Mouse (Mus musculus) inflammation-experienced regulatory T-cells, adult 6 months (primary cell): ENCODE results near the gene Nags. TPM values are rescaled to one million over a fixed set of nuclear protein-coding genes. Genes with fewer than 3 reads are reported as not detected.
"Not testable (repeated sequence)": the region's sequence is repeated elsewhere in the genome, so short reads cannot be mapped to it uniquely, and the experiment has no call there.

ENCODE experiments used
- ATAC-seq: one replicate; pipeline ENCODE4 v1.8.0; 2017
- polyA plus RNA-seq, 3 experiments: library from polyadenylated mRNA; unstranded; fragments of 100-300 nt; shearing (Covaris generic); gene quantifications; one replicate each; pipeline ENCODE4 v1.2.1; 2017

Gene Nags
- polyA plus RNA-seq, 3 experiments from 2014 or later = 0.28 TPM; not detected in 2

GRCm38 (mm10) chr11:102158024-102158423 is 12.7 kb downstream of the Nags start:
- not testable (repeated sequence) for ATAC-seq

GRCm38 (mm10) chr11:102159781-102160180 is 14.5 kb downstream of the Nags start:
- no peak for ATAC-seq

DNA sequence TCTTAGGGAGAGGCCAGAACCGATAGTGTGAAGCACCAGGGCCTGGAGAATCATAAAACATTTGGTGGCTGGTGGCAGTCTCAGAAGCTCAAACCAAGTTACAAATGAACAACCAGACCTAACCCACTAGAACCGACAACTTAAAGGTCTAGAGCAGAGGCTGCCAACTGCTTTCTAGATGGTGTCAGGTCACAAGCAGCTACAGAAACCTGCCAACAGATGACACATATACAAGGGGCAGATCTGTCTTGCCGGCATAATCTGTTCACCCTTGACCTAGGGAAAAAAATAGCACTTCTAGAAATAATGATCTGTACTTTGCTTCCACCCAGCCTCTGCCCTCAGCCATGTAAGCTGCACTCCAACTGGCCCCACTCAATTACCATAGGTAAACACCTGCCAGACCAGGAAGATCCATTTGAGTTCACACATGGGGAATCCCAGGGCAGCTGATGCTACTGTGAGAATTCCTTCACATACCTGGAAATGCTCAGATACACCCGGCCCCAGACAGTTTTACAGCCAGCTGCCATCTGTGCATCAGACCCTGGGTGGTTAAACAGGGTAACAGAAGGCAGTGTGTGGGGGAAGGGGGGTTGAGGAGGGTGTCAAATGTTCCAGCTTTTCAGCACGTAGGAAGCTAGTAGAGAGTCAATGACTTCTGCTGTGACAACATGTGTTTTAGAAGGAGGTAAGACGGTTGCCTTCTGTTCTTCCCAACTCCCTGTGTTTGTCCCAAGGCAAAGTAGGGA is 20.8 kb downstream of the Nags start:
- ATAC-seq = no peak

DNA sequence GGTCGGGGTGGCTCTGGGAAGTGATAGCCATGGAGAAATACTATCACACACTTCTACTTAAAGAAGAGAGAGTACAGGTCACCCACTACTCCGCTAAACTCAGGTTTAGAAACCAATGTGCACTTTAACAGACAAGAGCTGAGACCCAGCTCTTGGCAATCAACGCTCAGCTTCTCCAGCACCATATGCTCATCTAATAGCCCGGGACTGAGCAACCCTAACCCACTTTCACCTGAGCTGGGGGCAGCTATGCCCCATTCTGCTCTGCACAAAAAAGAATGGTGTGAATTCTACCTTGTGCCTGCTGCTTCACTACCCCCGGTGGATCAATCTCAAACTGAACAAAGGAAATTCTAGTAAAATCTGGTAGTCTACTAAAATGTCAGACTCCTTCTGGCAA is 22.2 kb downstream of the Nags start:
- no peak for ATAC-seq

GRCm38 (mm10) chr11:102168689-102169088 is 23.4 kb downstream of the Nags start:
- ATAC-seq = no peak

DNA sequence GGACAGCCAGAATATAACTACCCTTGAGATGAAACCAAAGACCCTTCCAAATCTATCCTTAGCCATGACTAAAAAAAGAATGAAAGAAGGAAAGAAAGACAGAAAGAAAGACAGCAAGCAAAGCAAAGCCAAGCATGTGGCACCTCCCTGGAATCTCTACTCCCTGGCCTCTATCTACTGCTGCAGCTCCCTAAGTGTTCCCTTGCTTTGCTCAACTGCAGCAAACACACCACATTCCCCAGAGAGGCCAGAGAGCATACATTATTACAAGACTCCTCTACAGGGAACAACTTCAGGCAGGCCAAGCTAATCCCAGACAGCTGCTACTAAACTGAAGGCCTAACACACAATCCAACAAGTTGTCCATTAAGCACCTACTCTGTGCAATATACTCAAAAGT is 34.5 kb downstream of the Nags start:
- no peak for ATAC-seq

GRCm38 (mm10) chr11:102184253-102184645 is 38.9 kb downstream of the Nags start:
- ATAC-seq = no peak

DNA sequence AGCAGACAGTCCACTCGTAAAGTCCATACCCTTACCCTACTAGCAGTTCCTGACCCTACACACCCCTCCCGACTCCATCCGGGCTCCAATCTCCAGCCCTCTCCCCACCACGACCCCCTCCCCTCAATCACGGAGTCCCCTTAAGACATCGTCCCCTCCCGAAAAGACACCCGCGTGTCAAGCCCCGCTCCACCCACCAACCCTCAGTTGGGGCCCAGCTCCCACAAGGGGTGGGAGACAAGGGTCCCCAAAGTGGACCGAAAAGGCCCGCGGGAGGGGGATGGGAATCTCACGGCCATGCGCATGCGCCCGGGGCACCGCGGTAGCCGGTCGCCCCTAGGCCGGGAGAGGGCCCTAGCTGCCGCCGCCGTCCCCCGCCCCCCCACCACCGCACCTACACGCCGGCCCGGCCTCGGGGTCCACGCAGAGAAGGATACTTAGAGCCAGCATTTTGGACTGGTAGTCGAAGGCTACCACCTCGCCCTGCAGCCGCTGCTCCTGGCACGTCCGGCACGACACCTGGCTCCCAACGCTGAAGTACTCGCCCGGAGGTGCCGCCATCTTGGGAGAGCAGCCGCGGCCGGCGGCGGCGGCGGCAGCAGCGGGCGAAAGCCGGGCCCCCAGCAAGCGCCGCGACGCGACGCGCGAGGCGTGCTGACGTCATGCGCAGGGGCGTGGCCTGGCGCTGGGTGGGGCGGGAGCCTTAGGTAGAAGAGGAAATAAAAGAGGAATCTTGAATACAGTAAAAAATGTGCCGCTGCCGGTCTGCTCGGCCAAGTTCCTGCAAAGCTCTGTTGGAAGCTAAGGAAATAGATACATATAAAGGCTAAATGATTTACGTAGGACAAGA is 39.6 kb downstream of the Nags start, which contains the start of gene Lsm12:
TSS of gene Lsm12 (minus strand) at position 651 of the 850 bp plus-strand sequence.
- peak; percentile 86 for ATAC-seq

DNA sequence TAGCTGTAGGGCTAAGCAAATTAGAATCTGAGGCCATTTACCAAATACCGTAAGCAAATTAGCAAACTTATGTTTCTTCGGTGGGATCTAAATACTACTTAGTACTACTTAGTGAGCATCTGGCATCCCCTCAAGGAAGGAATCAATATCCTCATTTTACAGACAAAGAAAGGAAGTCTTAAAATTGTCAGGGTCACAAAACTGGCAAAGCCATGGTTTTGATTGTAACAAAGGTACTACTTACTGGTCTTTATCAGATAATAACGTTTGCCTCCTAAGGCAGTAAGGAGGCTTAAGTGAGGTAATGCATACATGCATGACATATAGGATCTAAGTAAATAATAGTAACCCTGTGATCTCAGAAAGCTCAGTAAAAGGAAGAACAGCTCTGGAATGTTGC is 40.4 kb downstream of the Nags start:
- no peak for ATAC-seq

- ATAC-seq = no peak
Observed at GRCm38 (mm10) chr11:102186235-102186634, 40.9 kb downstream of the Nags start.

DNA sequence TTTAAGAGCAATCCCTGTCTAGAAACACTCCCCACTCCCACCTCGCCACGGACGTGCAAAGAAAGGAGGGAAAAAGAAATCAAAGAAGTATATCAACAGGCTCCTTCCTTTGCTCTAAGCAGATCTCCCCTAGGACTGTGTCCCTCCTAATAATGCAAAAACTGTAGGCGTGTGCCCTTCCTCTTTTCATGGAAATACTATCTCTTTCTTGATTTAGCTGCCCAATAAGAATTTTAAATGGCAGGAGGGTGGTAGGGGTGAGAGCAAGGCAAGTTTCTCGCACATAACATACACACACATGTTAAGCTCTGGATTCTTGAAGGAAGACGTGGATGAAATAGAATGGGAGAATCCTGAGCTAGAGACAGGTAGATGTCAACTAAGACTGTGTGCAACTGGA is 43.7 kb downstream of the Nags start:
- ATAC-seq = no peak

DNA sequence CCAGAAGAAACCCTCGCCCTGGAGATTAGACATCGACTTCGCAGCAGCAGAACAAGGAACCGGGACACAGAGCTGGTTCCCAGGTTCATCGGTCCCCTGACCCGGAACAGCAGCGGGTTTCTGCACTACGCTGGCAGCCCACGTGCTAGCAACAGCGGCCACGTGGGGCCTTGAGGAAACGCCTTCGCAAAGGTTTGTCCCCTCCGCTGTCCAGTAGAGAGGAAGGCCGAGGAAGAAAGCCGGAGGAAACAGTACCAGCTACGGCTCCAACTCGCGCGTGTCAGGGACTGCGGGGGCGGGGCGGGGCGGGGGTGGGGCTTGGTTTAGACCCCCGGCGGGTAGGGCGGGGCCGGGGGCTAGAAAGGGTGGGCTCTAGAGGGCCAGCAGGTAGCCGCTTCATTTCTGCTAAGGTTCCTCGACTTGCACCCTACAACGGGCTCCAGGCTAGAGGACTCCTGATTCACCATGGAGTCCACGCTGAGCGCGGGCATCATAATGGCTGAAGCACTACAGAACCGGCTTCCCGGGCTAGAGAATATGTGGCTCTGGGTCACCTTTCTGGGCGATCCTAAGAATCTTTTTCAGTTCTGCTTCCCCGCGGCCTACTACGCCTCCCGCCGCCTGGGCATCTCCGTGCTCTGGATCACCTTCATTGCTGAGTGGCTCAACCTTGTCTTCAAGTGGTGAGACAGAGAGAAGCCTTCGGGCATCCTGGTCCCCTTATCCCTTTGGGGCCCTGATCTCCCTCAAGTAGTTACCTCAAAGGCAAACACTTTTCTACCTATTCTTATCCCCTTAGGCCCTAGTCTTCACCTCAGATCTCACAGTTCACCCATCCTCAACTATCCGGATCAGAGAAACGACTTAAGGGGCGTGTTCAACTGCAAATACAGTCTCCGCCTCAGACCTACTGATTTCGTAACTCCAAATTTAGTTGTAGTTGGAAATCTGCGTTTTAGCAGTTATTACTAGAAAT is 44.4 kb downstream of the Nags start, which contains the start of gene G6pc3:
TSS of gene G6pc3 (plus strand) at position 160 of the 976 bp plus-strand sequence.
- ATAC-seq = peak; percentile 66

DNA sequence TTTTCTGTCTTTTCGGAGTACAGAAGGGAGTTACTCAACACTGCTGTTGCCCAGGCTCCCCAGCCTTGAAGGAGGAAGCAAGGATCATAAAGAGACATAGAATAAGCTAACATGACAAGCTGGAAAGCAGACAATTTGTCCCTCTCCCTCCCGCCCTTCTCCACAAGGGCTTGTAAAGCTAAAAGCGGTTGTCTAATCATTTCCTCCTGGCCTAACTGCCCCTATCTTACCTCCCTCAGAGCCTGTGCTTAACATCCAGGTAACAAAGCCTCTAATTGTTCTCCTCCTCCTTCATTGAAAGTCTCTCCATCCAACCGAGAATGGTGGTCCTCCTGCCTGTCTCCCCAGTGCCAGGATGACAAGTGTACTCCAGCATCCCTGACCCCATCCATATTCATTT is 45.5 kb downstream of the Nags start:
- no peak for ATAC-seq

DNA sequence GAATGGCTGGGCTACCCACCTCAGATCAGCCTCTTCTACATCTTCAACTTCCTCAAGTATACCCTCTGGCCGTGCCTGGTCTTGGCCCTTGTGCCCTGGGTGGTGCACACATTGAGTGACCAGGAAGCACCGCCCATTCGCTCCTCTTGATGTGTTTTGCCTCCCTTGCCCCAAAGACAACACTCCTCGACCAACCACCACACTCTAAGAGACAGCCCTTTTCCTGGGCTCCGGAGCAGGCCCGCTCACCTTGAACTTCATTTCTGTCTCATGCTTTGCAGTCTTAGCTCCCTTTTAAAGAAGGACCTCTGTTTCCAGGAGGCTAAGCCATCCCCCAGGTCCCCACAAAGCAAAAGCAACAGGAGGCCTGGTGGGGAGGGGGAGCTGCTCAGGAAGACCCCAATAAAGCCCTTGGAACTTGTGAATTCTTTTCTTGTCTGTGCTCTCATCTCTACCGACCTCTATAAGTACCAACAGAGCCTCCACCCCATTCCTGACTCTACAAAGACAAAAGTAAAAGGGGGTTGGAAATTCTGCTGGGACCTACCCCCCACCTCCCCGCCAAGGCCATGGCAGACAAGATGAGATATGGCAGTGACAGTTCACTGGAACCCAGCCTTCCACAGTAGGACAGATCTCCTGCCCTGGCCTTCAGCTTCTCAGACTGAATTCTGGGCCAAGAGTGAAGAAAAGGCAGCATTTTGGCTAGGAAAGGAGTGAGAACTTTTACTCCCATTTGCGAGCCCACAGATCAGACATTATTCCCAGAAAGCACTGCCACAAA is 48.5 kb downstream of the Nags start:
- no peak for ATAC-seq

DNA sequence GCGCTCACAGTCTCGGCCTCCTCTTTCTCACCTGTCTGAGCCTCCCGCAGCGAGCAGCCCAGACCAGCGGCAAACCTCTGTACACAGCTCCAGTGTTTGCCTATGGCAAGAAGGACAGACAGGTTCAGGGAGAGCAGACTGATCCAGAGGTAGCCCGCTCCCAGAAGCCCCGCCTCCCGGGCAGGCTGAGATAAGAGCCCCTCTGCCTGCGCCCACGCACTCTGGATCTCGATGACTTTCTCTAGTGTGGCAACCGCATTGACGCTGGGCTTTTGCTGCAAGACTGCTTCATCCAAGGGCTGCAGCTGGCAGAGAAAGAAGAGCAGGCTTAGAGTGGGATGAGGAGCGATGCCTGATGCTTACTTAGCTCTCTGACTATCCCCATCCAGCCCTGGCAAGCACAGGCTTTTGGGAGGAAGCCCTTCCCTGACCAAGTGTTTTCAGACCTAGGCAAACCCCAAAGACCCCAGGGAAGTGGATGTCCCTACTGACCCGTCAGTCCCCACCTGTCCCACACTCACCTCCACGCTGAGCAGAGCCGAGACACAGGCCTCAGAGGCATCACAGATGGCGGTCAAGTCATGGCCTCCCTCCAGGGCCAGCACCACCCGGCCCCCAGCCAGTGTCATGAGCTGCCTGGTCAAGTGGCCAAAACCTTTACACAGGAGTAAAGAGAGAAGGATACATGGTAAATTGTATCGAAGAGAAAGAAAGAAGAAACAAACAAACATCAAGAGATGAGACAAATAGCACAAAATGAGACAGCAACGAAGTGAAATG is 50.9 kb downstream of the Nags start:
- no peak for ATAC-seq

GRCm38 (mm10) chr11:102198245-102198644 is 52.9 kb downstream of the Nags start:
- no peak for ATAC-seq
